Mouse (Mus musculus) liver, embryonic 13.5 days (tissue): ENCODE measurements at regions not wholly inside any gene's neighbourhood (a gene's known extent, or its start where the extent isn't known, plus 50 kb on each side); places are given as distances from the start of the nearest gene placed in this dataset.
"Not testable (repeated sequence)": the region's sequence is repeated elsewhere in the genome, so short reads cannot be mapped to it uniquely, and the experiment has no call there.

ENCODE experiments used
- ATAC-seq: fragments of 200-750 bp; cut with Nextera tagmentation; 2 replicates; pipeline ENCODE4 v1.8.0; 2017; ENCODE audit warnings: low read depth, mild to moderate bottlenecking, moderate number of reproducible peaks, moderate library complexity
- DNase-seq: peaks from one replicate; pipeline ENCODE4 v3.0.0; 2022
- H3K27ac ChIP-seq: fragments of 300-500 bp; sonication (generic); 2 replicates; pipeline ENCODE4 v1.5.1; 2015; ENCODE audit warnings: moderate library complexity, mild to moderate bottlenecking, inconsistent platforms
- H3K27me3 ChIP-seq: fragments of 300-500 bp; sonication (generic); 2 replicates; pipeline ENCODE4 v1.6.1; 2015; ENCODE audit warnings: mild to moderate bottlenecking, inconsistent platforms
- H3K36me3 ChIP-seq: fragments of 300-500 bp; sonication (generic); 2 replicates; pipeline ENCODE4 v1.6.1; 2015; ENCODE audit warnings: mild to moderate bottlenecking, inconsistent platforms
- H3K4me1 ChIP-seq: fragments of 300-500 bp; sonication (generic); replicated peaks from 2 replicates; pipeline ENCODE4 v1.6.1; 2015; ENCODE audit warnings: inconsistent platforms
- H3K4me2 ChIP-seq: fragments of 300-500 bp; sonication (generic); 2 replicates; pipeline ENCODE4 v1.6.1; 2015; ENCODE audit warnings: inconsistent platforms, mild to moderate bottlenecking, moderate library complexity
- H3K4me3 ChIP-seq: fragments of 300-500 bp; sonication (generic); replicated peaks from 2 replicates; pipeline ENCODE4 v1.5.1; 2015; ENCODE audit warnings: mild to moderate bottlenecking, inconsistent platforms
- H3K9ac ChIP-seq: fragments of 300-500 bp; sonication (generic); 2 replicates; pipeline ENCODE4 v1.6.1; 2015; ENCODE audit warnings: mild to moderate bottlenecking, inconsistent platforms
- H3K9me3 ChIP-seq: fragments of 300-500 bp; sonication (generic); replicated peaks from 2 replicates; pipeline ENCODE4 v1.6.1; 2016; ENCODE audit warnings: inconsistent platforms
- WGBS: fragments of 180-500 bp; shearing (Covaris S2); methylation state at CpG from one replicate; pipeline ENCODE4 v1.1.7; 2015; ENCODE audit not compliant: insufficient replicate concordance; 5-methylcytosine and 5-hydroxymethylcytosine counted together

- Histone ChIP-seq H3K9ac (no peak overlapping the region), H3K4me1 (peaks cover 57% of the 10 kb centered on the region), H3K4me2 (no peak overlapping the region), H3K9me3 (no peaks in the 10 kb centered on the region), H3K27me3 (no peaks in the 10 kb centered on the region), H3K4me3 (no peak overlapping the region), H3K27ac (peak overlapping the region; percentile 100), H3K36me3 (no peaks in the 10 kb centered on the region)
- DNase-seq (no peak), ATAC-seq (no peak)
- WGBS = 89% methylated on average over 3 of the region's 3 CpGs
Measured at GRCm38 (mm10) chr1:181262496-181262895, 50.7 kb upstream of the Wdr26 start.

GRCm38 (mm10) chr1:181263216-181263615 lies 51.4 kb upstream of the Wdr26 start:
- 94% methylated on average over 10 of the region's 10 CpGs for WGBS

GRCm38 (mm10) chr1:181270469-181270868 lies 58.7 kb upstream of the Wdr26 start:
- not testable (repeated sequence) for H3K9ac ChIP-seq

More at GRCm38 (mm10) chr1:181263216-181263615, 51.4 kb upstream of the Wdr26 start:
- H3K4me1 ChIP-seq = peaks cover 49% of the 10 kb centered on the region
- ATAC-seq (no peak), DNase-seq (no peak)
- no peaks in the 10 kb centered on the region for H3K27me3 ChIP-seq
- no peaks in the 10 kb centered on the region for H3K36me3 ChIP-seq
- no peak overlapping the region for H3K4me2 ChIP-seq
- H3K27ac ChIP-seq = peak overlapping the region; percentile 100; the same call in 1 of the 2 replicates
- no peak overlapping the region for H3K9ac ChIP-seq
- no peak overlapping the region for H3K4me3 ChIP-seq
- H3K9me3 ChIP-seq = no peaks in the 10 kb centered on the region

GRCm38 (mm10) chr1:181271164-181271563 lies 59.4 kb upstream of the Wdr26 start:
- no peak overlapping the region for H3K9ac ChIP-seq
- 0 out of 2 replicates have a peak, but pooled peaks cover 2% of the 10 kb centered on the region for H3K27me3 ChIP-seq
- WGBS = 84% methylated on average over 5 of the region's 5 CpGs
- no peaks in the 10 kb centered on the region for H3K9me3 ChIP-seq
- ATAC-seq (no peak), DNase-seq (no peak)
- H3K4me3 ChIP-seq = no peak overlapping the region
- peaks cover 22% of the 10 kb centered on the region for H3K4me1 ChIP-seq
- H3K4me2 ChIP-seq = no peak overlapping the region
- H3K27ac ChIP-seq = peak overlapping the region; percentile 32
- no peaks in the 10 kb centered on the region for H3K36me3 ChIP-seq

More at GRCm38 (mm10) chr1:181270469-181270868, 58.7 kb upstream of the Wdr26 start:
- DNase-seq, H3K27ac ChIP-seq, H3K9me3 ChIP-seq, H3K4me2 ChIP-seq, H3K36me3 ChIP-seq, H3K27me3 ChIP-seq, ATAC-seq, H3K4me3 ChIP-seq: not testable (repeated sequence)
- WGBS = 94% methylated on average over 11 of the region's 15 CpGs
- H3K4me1 ChIP-seq = peaks cover 22% of the 10 kb centered on the region

GRCm38 (mm10) chr1:181271821-181272220 lies 60.0 kb upstream of the Wdr26 start:
- WGBS = 83% methylated on average over 6 of the region's 6 CpGs
- ATAC-seq = no peak
- no peak for DNase-seq
- Histone ChIP-seq H3K4me2 (no peak overlapping the region), H3K36me3 (no peaks in the 10 kb centered on the region), H3K27me3 (0 out of 2 replicates have a peak, but pooled peaks cover 2% of the 10 kb centered on the region), H3K27ac (peak overlapping the region; percentile 32), H3K9me3 (no peaks in the 10 kb centered on the region), H3K4me3 (no peak overlapping the region), H3K4me1 (peaks cover 22% of the 10 kb centered on the region), H3K9ac (0 out of 2 replicates have a peak overlapping the region, but pooled peaks have one; percentile 1)

GRCm38 (mm10) chr1:181272622-181273296 lies 61.0 kb upstream of the Wdr26 start:
- Histone ChIP-seq H3K9ac (peak overlapping the region; percentile 55), H3K4me2 (peak overlapping the region; percentile 24; the same call in 1 of the 2 replicates), H3K36me3 (no peaks in the 10 kb centered on the region), H3K4me1 (peaks cover 22% of the 10 kb centered on the region), H3K9me3 (no peaks in the 10 kb centered on the region), H3K27me3 (peaks cover 10% of the 10 kb centered on the region), H3K4me3 (no peak overlapping the region), H3K27ac (peak overlapping the region; percentile 47)
- DNase-seq (peak; percentile 65), ATAC-seq (peak; percentile 89)
- 4% methylated on average over 20 of the region's 20 CpGs for whole genome bisulfite sequencing

GRCm38 (mm10) chr1:181273540-181274204 lies 61.9 kb upstream of the Wdr26 start:
- no peak for ATAC-seq
- Histone ChIP-seq H3K9ac (no peak overlapping the region), H3K4me3 (no peak overlapping the region), H3K9me3 (no peaks in the 10 kb centered on the region), H3K4me1 (peaks cover 22% of the 10 kb centered on the region), H3K36me3 (no peaks in the 10 kb centered on the region), H3K27ac (no peak overlapping the region), H3K27me3 (peaks cover 11% of the 10 kb centered on the region), H3K4me2 (no peak overlapping the region)
- DNase-seq = no peak
- WGBS = 58% methylated on average over 8 of the region's 10 CpGs

- ATAC-seq = no peak
- WGBS = 60% methylated on average over 5 of the region's 5 CpGs
- H3K4me1 ChIP-seq = 0 out of 2 replicates have a peak, but pooled peaks cover 2% of the 10 kb centered on the region
Measured at GRCm38 (mm10) chr1:181280826-181281225, 69.0 kb upstream of the Wdr26 start.

GRCm38 (mm10) chr1:181282986-181283385 lies 69.4 kb upstream of the Cnih3 start:
- ATAC-seq, H3K4me2 ChIP-seq, H3K36me3 ChIP-seq, H3K27ac ChIP-seq, H3K9ac ChIP-seq, H3K9me3 ChIP-seq, H3K4me1 ChIP-seq, DNase-seq, H3K4me3 ChIP-seq: not testable (repeated sequence)
- peaks cover 12% of the 10 kb centered on the region for H3K27me3 ChIP-seq
- WGBS = 64% methylated on average over 8 of the region's 8 CpGs

More at GRCm38 (mm10) chr1:181280826-181281225, 69.0 kb upstream of the Wdr26 start:
- Histone ChIP-seq H3K27ac (no peak overlapping the region), H3K9me3 (no peaks in the 10 kb centered on the region), H3K9ac (no peak overlapping the region), H3K27me3 (peaks cover 18% of the 10 kb centered on the region), H3K36me3 (no peaks in the 10 kb centered on the region), H3K4me2 (no peak overlapping the region), H3K4me3 (no peak overlapping the region)
- DNase-seq = no peak

GRCm38 (mm10) chr1:181283539-181283938 lies 68.9 kb upstream of the Cnih3 start:
- H3K36me3 ChIP-seq, H3K4me3 ChIP-seq, H3K9ac ChIP-seq, H3K4me1 ChIP-seq, H3K4me2 ChIP-seq, H3K9me3 ChIP-seq, H3K27ac ChIP-seq, ATAC-seq, DNase-seq: not testable (repeated sequence)
- 79% methylated on average over 8 of the region's 8 CpGs for WGBS
- H3K27me3 ChIP-seq = peaks cover 12% of the 10 kb centered on the region

GRCm38 (mm10) chr1:181284301-181285197 lies 67.9 kb upstream of the Cnih3 start:
- DNase-seq (no peak), ATAC-seq (no peak)
- Histone ChIP-seq H3K4me1 (peaks cover 9% of the 10 kb centered on the region; the same call in 1 of the 2 replicates), H3K27me3 (peaks cover 11% of the 10 kb centered on the region), H3K4me3 (no peak overlapping the region), H3K36me3 (no peaks in the 10 kb centered on the region), H3K27ac (no peak overlapping the region), H3K4me2 (no peak overlapping the region), H3K9me3 (no peaks in the 10 kb centered on the region), H3K9ac (no peak overlapping the region)
- WGBS = 63% methylated on average over 10 of the region's 10 CpGs
